Mouse (Mus musculus) E14TG2a.4 (cell line): ENCODE data around the gene Mab21l3.

Source experiments
- H3K27me3 ChIP-seq: 2 replicates; pipeline ENCODE4 v1.6.1; 2014; ENCODE audit warnings: low read length, control low read depth; ENCODE audit not compliant: insufficient read depth
- H3K36me3 ChIP-seq: 2 replicates; pipeline ENCODE4 v1.6.1; 2014; ENCODE audit warnings: low read length, control low read depth; ENCODE audit not compliant: insufficient read depth
- H3K4me1 ChIP-seq: replicated peaks from 2 replicates; pipeline ENCODE4 v1.6.1; 2014; ENCODE audit warnings: low read depth, low read length, control low read depth
- H3K4me3 ChIP-seq: replicated peaks from 2 replicates; pipeline ENCODE4 v1.5.1; 2014; ENCODE audit warnings: mild to moderate bottlenecking, low read length
- H3K9me3 ChIP-seq: 2 replicates; pipeline ENCODE4 v1.6.1; 2014; ENCODE audit warnings: low read length, control low read depth
- CTCF ChIP-seq: conservative IDR thresholded peaks from 2 replicates; pipeline ENCODE4 v1.5.1; 2014; ENCODE audit warnings: low read length
- NANOG ChIP-seq: IDR thresholded peaks from 2 replicates; pipeline ENCODE4 v1.6.1; 2014; ENCODE audit warnings: borderline replicate concordance, low read length, mixed read lengths
- POU5F1 ChIP-seq: IDR thresholded peaks from 2 replicates; pipeline ENCODE4 v1.6.1; 2014; ENCODE audit warnings: low read length, borderline replicate concordance

Gene Mab21l3

GRCm38 (mm10) chr3:101878136-101878535 is 29.4 kb upstream of the Mab21l3 start:
- no peaks in the 10 kb centered on the region for H3K36me3 ChIP-seq
- H3K27me3 ChIP-seq, result no peaks in the 10 kb centered on the region
- no peak for TF ChIP-seq CTCF
- no peak for TF ChIP-seq POU5F1
- no peak for TF ChIP-seq NANOG
- H3K4me3 ChIP-seq, result no peak overlapping the region
- no peaks in the 10 kb centered on the region for H3K9me3 ChIP-seq
- no peaks in the 10 kb centered on the region for H3K4me1 ChIP-seq

GRCm38 (mm10) chr3:101876459-101877285 is 27.9 kb upstream of the Mab21l3 start:
- Histone ChIP-seq H3K9me3 (no peaks in the 10 kb centered on the region), H3K27me3 (no peaks in the 10 kb centered on the region), H3K4me1 (no peaks in the 10 kb centered on the region), H3K36me3 (no peaks in the 10 kb centered on the region), H3K4me3 (no peak overlapping the region)
- TF ChIP-seq POU5F1 (no peak), NANOG (no peak), CTCF (no peak)

- TF ChIP-seq POU5F1, result no peak
- no peak for TF ChIP-seq NANOG
- H3K9me3 ChIP-seq, result peaks cover 6% of the 10 kb centered on the region; the same call in 1 of the 2 replicates
- H3K4me3 ChIP-seq, result no peak overlapping the region
- no peaks in the 10 kb centered on the region for H3K4me1 ChIP-seq
- H3K36me3 ChIP-seq, result no peaks in the 10 kb centered on the region
- no peaks in the 10 kb centered on the region; the same call in 1 of the 2 replicates for H3K27me3 ChIP-seq
Observed at GRCm38 (mm10) chr3:101875258-101875920, 26.6 kb upstream of the Mab21l3 start.

GRCm38 (mm10) chr3:101873061-101873675 is 24.4 kb upstream of the Mab21l3 start:
- Histone ChIP-seq H3K4me3 (no peak overlapping the region), H3K4me1 (no peaks in the 10 kb centered on the region), H3K27me3 (no peaks in the 10 kb centered on the region; the same call in 1 of the 2 replicates), H3K36me3 (no peaks in the 10 kb centered on the region), H3K9me3 (peaks cover 6% of the 10 kb centered on the region; the same call in 1 of the 2 replicates)
- TF ChIP-seq CTCF (no peak), NANOG (no peak), POU5F1 (no peak)

GRCm38 (mm10) chr3:101871951-101872350 is 23.2 kb upstream of the Mab21l3 start:
- H3K4me1 ChIP-seq, result no peaks in the 10 kb centered on the region

GRCm38 (mm10) chr3:101867001-101867421 is 18.3 kb upstream of the Mab21l3 start:
- H3K4me3 ChIP-seq, result no peak overlapping the region
- no peak for TF ChIP-seq NANOG
- no peaks in the 10 kb centered on the region for H3K4me1 ChIP-seq

More at GRCm38 (mm10) chr3:101871951-101872350, 23.2 kb upstream of the Mab21l3 start:
- peaks cover 6% of the 10 kb centered on the region; the same call in 1 of the 2 replicates for H3K9me3 ChIP-seq
- H3K4me3 ChIP-seq, result no peak overlapping the region
- no peak for TF ChIP-seq NANOG
- no peaks in the 10 kb centered on the region; the same call in 1 of the 2 replicates for H3K27me3 ChIP-seq
- H3K36me3 ChIP-seq, result no peaks in the 10 kb centered on the region

GRCm38 (mm10) chr3:101861856-101862255 is 13.1 kb upstream of the Mab21l3 start:
- Histone ChIP-seq H3K9me3 (no peaks in the 10 kb centered on the region), H3K36me3 (no peaks in the 10 kb centered on the region), H3K27me3 (no peaks in the 10 kb centered on the region), H3K4me3 (no peak overlapping the region), H3K4me1 (no peaks in the 10 kb centered on the region)
- TF ChIP-seq NANOG (no peak), POU5F1 (no peak), CTCF (no peak)

More at GRCm38 (mm10) chr3:101867001-101867421, 18.3 kb upstream of the Mab21l3 start:
- Histone ChIP-seq H3K36me3 (no peaks in the 10 kb centered on the region), H3K9me3 (peaks cover 6% of the 10 kb centered on the region; the same call in 1 of the 2 replicates), H3K27me3 (no peaks in the 10 kb centered on the region; the same call in 1 of the 2 replicates)

- Histone ChIP-seq H3K4me1 (no peaks in the 10 kb centered on the region), H3K36me3 (no peaks in the 10 kb centered on the region), H3K27me3 (no peaks in the 10 kb centered on the region), H3K9me3 (no peaks in the 10 kb centered on the region), H3K4me3 (no peak overlapping the region)
- TF ChIP-seq CTCF (no peak), POU5F1 (no peak), NANOG (no peak)
Observed at GRCm38 (mm10) chr3:101860151-101860550, 11.4 kb upstream of the Mab21l3 start.
